In the genomic region with DNA sequence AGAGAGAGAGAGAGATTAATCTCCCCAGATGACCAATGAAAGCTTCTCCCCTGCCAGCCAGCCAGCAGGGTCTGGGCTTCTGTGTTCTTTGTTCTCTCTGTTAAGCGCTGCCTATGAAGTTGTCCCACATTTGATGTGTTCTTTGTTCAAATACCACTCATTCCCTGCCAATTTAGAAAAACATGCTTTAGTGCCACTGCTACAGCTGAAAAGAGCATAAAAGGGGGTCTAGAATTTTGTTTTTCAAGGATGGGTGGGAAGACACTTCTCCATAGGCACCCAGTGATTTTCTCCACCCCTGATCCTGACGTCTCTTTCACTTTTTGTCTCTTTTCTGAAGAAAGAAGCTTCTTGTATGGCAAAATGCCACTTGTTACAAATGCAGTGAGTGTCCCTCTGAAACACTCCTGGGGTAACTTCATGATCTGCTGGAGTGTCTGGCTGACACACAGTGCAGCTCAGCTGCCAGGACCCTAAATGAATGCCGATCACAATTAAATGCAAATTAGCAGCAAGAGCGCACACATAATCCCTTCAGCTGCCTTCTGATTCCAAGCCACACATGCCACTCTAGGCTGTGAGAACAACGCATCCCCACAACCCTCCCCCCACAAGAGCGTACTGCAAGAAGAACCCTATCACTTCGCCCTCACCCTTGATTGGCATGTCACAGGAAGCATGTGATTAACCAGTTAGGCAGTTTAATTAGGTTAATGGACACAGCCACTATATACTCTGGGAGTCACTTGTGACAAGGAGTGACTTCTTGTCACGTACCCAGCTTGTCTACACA, we compare ENCODE assay signal across 12 mouse cellular contexts.
DNase-seq lines count a peak whose midpoint lies in the region; ATAC-seq and TF ChIP-seq lines count a peak whose summit lies in the region.
"Had no signal": no experiment of that assay in that cellular context is flagged by ENCODE, and none has a peak within 500 bp of the region (broad histone marks: within the 10 kb centered on the region; RNA-seq: fewer than 3 reads in every experiment).

No protein-coding gene starts in this region.

- H3K9me3 ChIP-seq in forebrain, postnatal 0 days (ENCODE audit: low read length), result no peaks in the 10 kb centered on the region
- H3K9me3 ChIP-seq in midbrain, embryonic 14.5 days (ENCODE audit: control insufficient read depth, low read length), result no peaks in the 10 kb centered on the region
- H3K9me3 ChIP-seq: G1E; heart, embryonic 10.5 days; limb, embryonic 13.5 days had no signal

- peak; percentile 51 for DNase-seq in embryo, embryonic 10 days (ENCODE audit: low spot score)
- DNase-seq in forebrain, postnatal 0 days, result peak; percentile 72
- DNase-seq in midbrain, embryonic 14.5 days, result peak; percentile 81
- no peak for DNase-seq in ovary, postnatal 14 days (ENCODE audit: low spot score)
- DNase-seq in thymus, postnatal 0 days (ENCODE audit: low spot score), result no peak
- no peak for DNase-seq in kidney, adult 2 months
- DNase-seq in cerebellum, postnatal 36 days, result no peak

- peak; percentile 50 for ATAC-seq in CD4-positive, CD25-positive, alpha-beta regulatory T cell, adult 4 months
- peak; percentile 94 for ATAC-seq in forebrain, postnatal 0 days
- peak; percentile 92 for ATAC-seq in midbrain, embryonic 14.5 days (ENCODE audit: low FRiP score, low TSS enrichment)

- H3K4me2 ChIP-seq in forebrain, postnatal 0 days (ENCODE audit: low read depth), result peak overlapping the region; percentile 8; the same call in 1 of the 2 replicates
- H3K4me2 ChIP-seq in midbrain, embryonic 14.5 days (ENCODE audit: low read length), result peak overlapping the region; percentile 16
- H3K4me2 ChIP-seq: limb, embryonic 13.5 days had no signal

- H3K36me3 ChIP-seq in forebrain, postnatal 0 days (ENCODE audit: insufficient read depth), result no peaks in the 10 kb centered on the region
- H3K36me3 ChIP-seq in midbrain, embryonic 14.5 days (ENCODE audit: control insufficient read depth, insufficient read depth, low read length), result no peaks in the 10 kb centered on the region
- H3K36me3 ChIP-seq in kidney, adult 2 months (ENCODE audit: control insufficient read depth, insufficient read depth, low read length), result no peaks in the 10 kb centered on the region
- H3K36me3 ChIP-seq: G1E; heart, embryonic 10.5 days; limb, embryonic 13.5 days had no signal

- H3K27me3 ChIP-seq in forebrain, postnatal 0 days (ENCODE audit: insufficient read depth, low read length), result no peaks in the 10 kb centered on the region
- no peaks in the 10 kb centered on the region for H3K27me3 ChIP-seq in midbrain, embryonic 14.5 days (ENCODE audit: control insufficient read depth, insufficient read depth, low read length)
- no peaks in the 10 kb centered on the region; the same call in 1 of the 2 replicates for H3K27me3 ChIP-seq in kidney, adult 2 months (replicated peaks; ENCODE audit: control insufficient read depth, insufficient read depth, low read length)
- H3K27me3 ChIP-seq: limb, embryonic 13.5 days had no signal

- no peak for TF ChIP-seq CTCF in forebrain, postnatal 0 days (IDR thresholded peaks at IDR 0.05; ENCODE audit: low read depth)
- no peak for TF ChIP-seq CTCF in kidney, adult 2 months (conservative IDR thresholded peaks at IDR 0.05; ENCODE audit: insufficient read depth, insufficient read length, low read depth, low read length)

- WGBS in forebrain, postnatal 0 days, result 3% methylated on average over 8 of the region's 8 CpGs
- 3% methylated on average over 8 of the region's 8 CpGs for WGBS in midbrain, embryonic 14.5 days
- 70% methylated on average over 8 of the region's 8 CpGs for WGBS in kidney, adult 2 months

- no peak overlapping the region for H3K27ac ChIP-seq in forebrain, postnatal 0 days (ENCODE audit: low read depth, low read length)
- peak overlapping the region; percentile 71 for H3K27ac ChIP-seq in midbrain, embryonic 14.5 days (replicated peaks; ENCODE audit: low read depth, low read length)
- no peak overlapping the region for H3K27ac ChIP-seq in kidney, adult 2 months (ENCODE audit: insufficient read depth, low read depth, low read length)
- H3K27ac ChIP-seq: heart, embryonic 10.5 days; kidney, postnatal 0 days; limb, embryonic 13.5 days had no signal

- H3K4me3 ChIP-seq in forebrain, postnatal 0 days (ENCODE audit: low read depth, low read length), result no peak overlapping the region
- no peak overlapping the region for H3K4me3 ChIP-seq in midbrain, embryonic 14.5 days (replicated peaks; ENCODE audit: low read depth, low read length)
- no peak overlapping the region for H3K4me3 ChIP-seq in kidney, adult 2 months (ENCODE audit: insufficient read depth, low read depth, low read length)
- H3K4me3 ChIP-seq: heart, embryonic 10.5 days; limb, embryonic 13.5 days had no signal

- no peak for TF ChIP-seq POLR2A in kidney, adult 2 months (IDR thresholded peaks at IDR 0.05; ENCODE audit: low read depth, low read length)

- no peaks in the 10 kb centered on the region for H3K4me1 ChIP-seq in forebrain, postnatal 0 days (ENCODE audit: insufficient read depth)
- H3K4me1 ChIP-seq in midbrain, embryonic 14.5 days (ENCODE audit: control insufficient read depth, insufficient read depth, low read length), result 0 out of 2 replicates have a peak, but pooled peaks cover 11% of the 10 kb centered on the region
- H3K4me1 ChIP-seq in kidney, adult 2 months (ENCODE audit: control insufficient read depth, insufficient read depth, low read length), result no peaks in the 10 kb centered on the region
- H3K4me1 ChIP-seq: limb, embryonic 13.5 days had no signal

- no peak overlapping the region for H3K9ac ChIP-seq in forebrain, postnatal 0 days
- no peak overlapping the region for H3K9ac ChIP-seq in midbrain, embryonic 14.5 days (replicated peaks; ENCODE audit: low read length)
- H3K9ac ChIP-seq: limb, embryonic 13.5 days had no signal

Comparison
In these comparisons a context has a peak if more than half of its experiments do, and no peak if none do; other contexts are left out.
1. DNase-seq: peak in embryo, embryonic 10 days (single experiment), forebrain, postnatal 0 days (single experiment) and midbrain, embryonic 14.5 days (single experiment); none in ovary, postnatal 14 days (single experiment), thymus, postnatal 0 days (single experiment), kidney, adult 2 months (single experiment) and cerebellum, postnatal 36 days (0 of 2).
2. Peak in every context shown above with its lines, with median percentiles within 50 percentile points of each other: ATAC-seq.